Mouse (Mus musculus) adrenal gland, postnatal 4 days (tissue): ENCODE data around the gene Tlr4. TPM values are rescaled to one million over a fixed set of nuclear protein-coding genes. Genes with fewer than 3 reads are reported as not detected.

Experiments
- DNase-seq, 2 experiments: peaks; one replicate each; pipeline ENCODE4 v3.0.0; 2021 to 2022; ENCODE audit warnings: low spot score in 2 of 2, mixed read lengths in 2 of 2
- long read RNA-seq, 2 experiments: library from polyadenylated mRNA; stranded (forward); transcript quantifications; one replicate each; pipeline ENCODE4 v2.0.0; 2021
- total RNA-seq, 2 experiments: library from RNA; stranded (reverse); gene quantifications; 2 replicates each; pipeline ENCODE4 v1.2.3; 2021

Gene Tlr4
- total RNA-seq, result 1 to 10 TPM; 5.1 to 6.3 TPM
- long read RNA-seq, experiment 1, full-length matches to known transcripts, result 1 of 2 reads
- long read RNA-seq, experiment 1, partial matches to known transcripts, result 0 of 2 reads
- long read RNA-seq, experiment 1, other reads (novel, unspliced or antisense), result 1 of 2 reads
- long read RNA-seq, experiment 2, full-length matches to known transcripts, result 1 of 1 reads
- long read RNA-seq, experiment 2, partial matches to known transcripts, result 0 of 1 reads
- long read RNA-seq, experiment 2, other reads (novel, unspliced or antisense), result 0 of 1 reads

DNA sequence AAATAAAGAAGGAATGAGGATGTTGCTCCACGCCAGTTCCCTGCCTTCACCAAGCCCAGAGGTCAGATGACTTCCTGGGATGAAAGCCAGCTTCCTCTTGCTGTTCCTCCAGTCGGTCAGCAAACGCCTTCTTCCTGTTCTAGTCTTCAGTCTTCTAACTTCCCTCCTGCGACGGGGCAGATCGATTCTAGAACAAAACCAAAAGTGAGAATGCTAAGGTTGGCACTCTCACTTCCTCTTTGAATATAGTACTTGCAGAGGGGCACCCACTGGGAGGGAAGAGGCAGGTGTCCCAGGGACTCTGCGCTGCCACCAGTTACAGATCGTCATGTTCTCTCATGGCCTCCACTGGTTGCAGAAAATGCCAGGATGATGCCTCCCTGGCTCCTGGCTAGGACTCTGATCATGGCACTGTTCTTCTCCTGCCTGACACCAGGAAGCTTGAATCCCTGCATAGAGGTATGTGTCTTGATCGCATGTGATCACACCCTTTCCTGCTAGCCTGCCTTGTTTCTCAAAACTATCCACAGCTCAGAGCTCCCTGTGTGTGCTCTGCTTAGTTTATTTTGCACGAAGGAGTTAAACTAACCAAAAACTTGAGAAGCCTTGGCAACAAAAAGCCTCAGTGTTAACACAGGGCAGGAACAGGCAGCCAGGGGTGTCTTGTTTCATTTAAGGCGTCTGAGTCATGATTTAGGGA lies at the start of gene Tlr4:
TSS of gene Tlr4 (plus strand) at position 122 of the 700 bp plus-strand sequence.
- DNase-seq, result peak in 1 of 2 experiments; percentile 11

DNA sequence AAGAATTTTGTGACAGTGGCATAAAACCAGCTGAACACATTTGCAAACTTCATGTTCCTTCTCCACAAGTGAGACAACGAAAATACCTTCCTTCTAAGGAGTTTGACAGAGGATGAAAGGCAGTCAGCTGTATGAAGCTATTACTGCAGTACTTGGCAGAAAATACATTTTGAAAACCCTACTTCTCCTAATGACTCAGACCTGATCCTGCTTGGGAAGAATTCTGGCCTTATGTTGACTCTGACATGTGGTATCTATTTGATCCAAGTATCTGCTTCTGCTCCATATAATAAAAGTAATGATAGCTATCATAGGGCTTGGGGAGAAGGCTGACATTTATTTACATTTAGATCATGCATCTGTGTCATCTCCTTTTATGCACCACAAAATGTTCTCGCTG lies 33.1 kb upstream of the Tlr4 start:
- no peak for DNase-seq

DNA sequence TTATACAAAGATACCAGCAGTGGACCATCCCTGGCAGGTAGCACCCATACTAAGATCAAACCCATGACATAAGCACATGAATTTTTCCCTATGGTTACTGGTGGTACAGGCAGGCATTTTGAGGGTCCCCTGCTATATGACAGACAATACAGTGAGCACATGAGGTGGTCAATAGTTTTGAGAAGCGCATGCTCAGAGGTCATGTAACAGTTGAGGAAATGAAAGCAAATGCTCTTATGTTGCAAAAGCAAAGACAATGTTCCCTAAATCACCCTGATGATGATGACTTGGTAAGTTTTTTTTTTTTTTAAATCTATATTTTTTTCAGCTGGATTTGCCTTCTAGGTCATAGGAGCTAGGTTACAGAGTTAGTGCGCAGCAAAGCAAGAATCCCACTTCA lies 30.7 kb upstream of the Tlr4 start:
- DNase-seq, result no peak

DNA sequence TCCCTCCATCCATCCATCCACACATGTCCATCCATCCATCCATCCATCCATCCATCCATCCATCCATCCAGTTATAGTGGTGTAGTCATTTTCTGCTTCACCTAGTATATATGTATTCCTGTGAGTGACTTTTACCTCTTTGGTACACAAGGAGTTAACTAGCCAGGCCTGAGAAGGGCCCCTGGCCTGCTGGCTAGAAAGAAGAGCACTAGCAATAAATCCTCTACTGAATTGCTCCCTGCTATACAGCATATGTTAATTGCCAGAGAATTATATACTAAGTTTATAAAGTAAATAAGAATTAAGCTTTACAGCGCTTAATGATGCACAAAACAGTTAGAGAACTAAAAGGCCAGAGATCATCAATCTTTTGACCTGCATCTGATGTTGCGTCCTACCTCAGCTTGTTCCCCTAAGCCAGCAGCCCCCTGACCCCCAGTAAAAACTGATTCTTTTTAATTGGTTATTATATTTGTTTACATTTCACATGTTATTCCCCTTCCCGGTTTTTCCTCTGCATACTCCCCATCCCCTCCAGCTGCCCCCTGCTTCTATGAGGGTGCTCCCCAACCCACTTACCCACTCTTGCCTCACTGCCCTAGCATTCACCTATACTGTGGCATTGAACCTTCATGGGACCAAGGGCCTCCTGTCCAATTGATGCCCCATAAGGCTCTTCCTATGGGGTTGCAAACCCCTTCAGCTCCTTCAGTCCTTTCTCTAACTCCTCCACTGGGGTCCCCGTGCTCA lies 22.7 kb upstream of the Tlr4 start:
- DNase-seq, result no peak

DNA sequence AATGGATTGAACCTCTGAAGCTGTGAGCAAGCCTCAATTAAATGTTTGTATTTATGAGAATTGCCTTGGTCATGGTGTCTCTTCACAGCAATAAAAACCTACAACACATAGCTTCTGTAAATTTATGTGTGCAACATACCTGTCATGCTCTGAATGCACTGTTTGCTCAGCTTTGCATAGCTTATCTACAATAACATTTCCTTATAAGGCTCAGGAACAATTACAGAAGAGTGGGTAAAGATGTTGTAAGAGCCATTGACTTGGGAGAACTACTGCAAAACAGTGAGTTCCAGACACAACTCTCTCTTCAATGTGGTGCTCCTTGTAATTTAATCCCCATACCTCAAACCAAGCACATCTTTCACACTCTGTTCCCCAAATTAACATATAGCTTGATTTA lies 21.6 kb upstream of the Tlr4 start:
- no peak for DNase-seq

DNA sequence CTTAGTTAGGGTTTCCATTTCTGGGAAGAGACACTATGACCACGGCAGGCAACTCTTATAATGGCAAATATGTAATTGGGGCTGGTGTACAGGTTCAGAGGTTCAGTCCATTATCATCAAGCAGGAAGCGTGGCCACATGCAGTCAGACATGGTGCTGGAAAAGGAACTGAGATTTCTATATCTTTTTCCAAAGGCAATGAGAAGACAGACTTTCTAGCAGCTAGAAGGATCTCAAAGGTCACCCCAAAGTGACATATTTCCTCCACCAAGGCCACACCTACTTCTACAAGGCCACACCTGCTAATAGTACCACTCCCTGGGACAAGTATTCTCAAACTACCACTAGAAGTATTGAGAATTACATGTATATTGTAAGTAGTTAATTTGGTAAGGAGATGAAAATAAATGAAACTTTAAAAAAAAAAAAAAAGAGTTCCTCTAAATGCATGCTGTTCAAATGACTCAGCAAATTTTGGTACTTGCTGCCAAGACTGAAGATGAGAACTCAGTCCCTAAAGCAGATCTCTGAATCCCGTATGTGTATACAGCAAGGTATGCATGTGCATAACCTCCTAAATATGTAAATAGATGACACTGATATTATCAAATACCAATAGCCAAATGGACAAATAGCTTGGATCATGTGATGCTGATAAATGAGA lies 10.9 kb upstream of the Tlr4 start:
- no peak for DNase-seq

DNA sequence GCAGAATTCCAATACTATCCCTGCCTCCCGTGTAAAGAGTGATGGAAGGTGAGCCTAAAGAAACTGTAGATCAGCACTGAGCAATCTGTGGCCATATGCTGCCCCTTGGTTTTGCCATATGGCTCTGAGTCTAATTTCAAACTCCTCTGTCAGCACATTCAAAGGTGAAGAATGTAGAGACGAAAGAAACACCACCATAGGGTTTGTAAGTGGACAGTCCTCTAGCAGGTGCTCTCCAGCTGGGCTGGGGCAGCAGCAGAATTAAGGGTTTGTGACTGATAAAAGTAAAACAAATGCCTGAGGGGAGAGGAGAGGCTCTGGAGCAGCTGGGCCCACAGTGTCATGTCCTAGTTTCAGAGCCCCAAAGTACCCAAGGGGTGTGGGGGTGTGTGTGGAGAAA lies 6.2 kb upstream of the Tlr4 start:
- no peak for DNase-seq

DNA sequence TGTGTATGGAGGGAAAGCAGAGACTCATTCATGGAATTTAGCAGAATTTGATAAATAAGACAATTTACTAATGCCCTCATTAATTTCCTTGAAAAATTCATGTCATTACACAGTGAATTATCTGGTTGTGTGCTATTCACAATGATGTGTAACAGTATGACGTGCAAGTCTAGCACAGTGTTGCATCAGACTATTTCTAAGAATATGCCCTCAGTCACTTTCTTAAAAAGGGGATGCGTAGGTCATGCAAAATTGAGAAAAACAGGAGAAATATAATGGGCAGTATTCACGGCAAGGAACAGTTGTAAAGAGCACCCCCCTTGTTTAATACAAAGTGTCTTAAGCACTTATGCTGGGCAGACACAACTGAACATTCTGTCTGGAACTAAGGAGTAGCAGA lies 5.6 kb upstream of the Tlr4 start:
- no peak for DNase-seq

DNA sequence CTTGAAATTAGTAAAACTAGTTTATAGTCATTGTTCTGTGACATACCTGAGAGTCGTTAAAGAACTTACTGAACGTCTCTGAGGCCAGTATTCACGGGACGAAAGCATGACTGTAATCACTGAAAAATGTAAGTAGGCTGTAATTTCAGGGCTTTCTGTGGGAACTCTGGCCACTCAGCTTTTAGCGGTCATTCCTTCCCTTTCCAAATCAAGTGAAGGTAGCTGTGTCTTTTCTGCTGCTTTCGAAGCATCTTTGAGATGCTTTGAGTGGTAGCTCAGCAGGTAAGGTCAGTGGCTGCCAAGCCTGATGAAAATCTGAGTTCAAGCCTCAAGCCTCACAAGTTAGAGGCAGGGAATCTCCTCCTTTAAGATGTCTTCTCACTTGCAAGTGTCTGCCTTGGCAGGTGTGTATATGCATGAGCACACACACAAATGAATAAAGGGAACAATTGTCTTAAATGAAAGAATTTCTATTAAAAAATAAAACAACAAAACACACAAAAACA lies 832 bp downstream of the Tlr4 start:
- DNase-seq, result no peak

DNA sequence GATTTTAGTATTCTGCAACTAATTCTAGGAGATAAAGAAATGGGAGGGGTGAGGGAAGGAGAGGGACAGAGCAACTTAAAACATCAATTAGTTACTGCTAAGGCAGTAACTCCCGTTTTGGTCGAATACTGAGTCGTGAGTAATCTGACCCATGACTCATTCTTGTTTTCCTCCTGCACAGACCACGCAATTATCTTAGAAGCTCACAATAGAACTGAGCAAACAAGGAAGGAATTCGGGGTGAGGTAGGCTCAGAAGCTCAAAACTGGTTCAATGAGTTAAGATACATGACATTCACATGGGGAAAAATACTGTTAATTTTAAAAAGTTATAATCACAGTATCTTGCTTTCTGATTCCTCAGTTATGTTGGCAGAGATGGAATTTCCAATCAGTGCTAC lies 1.3 kb downstream of the Tlr4 start:
- no peak for DNase-seq

DNA sequence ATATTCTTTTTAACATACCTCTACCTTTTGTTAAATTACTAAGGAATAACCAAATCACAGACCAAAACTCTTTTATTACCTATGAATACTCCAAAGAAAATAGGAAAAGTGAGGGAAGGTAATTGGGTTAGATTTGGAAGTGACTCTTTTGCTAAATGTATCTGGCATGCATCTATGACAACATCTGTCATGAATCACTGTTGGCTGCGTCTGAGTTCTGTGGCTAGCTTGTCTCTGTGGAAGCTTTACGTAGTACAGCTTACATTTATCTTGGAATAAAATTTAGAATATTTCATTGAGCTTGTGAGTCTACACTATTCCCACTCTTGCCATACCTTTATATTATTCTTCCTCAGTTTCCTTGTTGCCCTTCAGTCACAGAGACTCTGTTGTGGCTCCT lies 10.7 kb downstream of the Tlr4 start:
- no peak for DNase-seq

DNA sequence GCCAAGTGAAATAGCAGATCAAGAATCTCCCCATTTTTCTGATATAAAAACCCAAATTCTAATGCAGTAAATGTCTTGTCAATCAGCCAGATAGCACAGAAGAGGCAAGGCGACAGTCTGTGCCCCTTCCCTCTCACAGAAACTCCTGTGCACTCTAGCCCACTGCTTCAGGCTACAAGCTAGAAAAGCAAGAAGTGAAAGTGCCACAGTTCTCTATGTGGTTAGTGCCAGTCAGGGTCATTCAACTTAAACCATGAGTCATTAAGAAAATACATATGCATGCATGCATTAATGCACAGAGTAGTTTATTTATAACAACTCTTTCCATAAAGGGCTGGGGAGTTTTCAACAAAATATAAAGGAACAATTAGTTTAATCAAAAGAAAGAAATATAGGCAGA lies 15.9 kb downstream of the Tlr4 start:
- no peak for DNase-seq

DNA sequence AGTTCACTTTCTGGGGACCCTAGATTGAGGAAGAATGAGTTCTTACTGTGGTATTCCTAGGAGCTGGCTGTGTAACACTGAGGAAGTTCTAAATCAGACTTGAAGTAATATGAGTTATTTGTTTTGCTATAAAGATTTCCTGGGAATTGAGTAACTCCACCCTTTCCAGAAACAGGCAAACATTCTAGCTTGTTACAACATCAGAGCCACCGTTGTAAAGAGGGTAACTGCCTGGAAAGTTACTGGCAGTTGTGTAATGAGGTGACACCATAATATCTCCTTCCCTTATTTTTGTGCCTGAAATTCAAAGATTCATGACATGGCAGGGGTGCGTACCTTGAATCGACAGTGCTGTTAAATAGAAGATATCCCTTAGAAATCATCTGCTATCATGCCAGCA lies 24.6 kb downstream of the Tlr4 start:
- DNase-seq, result no peak

DNA sequence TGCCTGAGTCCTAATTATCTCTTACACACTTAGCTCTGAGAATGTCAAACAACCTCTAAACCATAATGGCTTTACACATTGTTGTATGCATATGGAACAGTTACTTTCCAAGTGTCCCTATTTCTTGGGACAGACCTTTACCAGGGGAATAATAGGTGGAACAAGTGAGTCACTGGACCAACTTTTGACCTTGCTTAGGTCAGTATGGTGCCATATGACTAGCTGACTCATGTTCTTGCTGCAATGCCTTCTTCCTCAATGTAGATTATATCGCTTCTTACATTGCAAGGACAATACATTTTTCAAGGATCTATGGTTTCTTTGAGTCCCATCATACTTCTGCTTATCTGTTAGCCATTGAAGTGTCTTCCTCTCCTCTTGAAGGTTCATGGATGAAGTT lies 29.6 kb downstream of the Tlr4 start:
- no peak for DNase-seq

DNA sequence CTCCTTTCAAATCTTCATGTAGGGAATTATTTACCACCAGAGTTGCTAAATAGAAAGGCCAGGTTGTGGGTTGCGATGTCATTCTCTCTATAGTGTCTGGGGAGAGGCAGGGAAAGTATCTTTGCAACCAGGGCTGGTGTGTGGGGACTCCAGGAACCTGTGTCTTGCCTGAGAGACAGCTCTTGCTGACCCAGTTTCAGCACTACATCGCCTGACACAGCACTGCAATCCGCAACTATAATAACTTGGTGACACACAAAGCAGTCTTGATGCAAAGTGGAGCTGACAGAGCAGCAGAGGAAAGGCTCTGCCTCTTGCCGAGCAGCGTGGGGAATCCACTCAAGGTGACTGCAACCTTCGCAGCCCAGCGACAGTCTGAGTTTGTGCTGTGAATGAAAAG lies 42.5 kb downstream of the Tlr4 start:
- DNase-seq, result no peak

DNA sequence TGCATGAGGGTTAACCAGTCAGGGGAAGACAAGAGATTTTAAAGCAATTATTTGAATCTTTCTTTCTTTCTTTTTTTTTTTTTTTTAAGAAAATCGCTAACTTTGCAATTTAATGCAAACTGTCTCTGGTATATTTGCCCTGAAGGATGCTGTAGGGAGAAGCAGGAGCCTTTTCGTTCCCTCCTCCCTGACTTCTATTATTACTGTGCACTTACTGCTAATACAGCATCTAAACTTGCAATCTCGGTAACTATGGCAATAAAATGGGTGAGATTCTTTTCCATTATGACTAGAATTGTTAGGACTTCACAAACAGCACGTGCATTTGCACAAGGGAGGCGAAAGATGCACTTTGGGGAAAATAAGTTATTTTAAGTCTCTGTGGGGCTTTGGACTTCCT lies 44.6 kb downstream of the Tlr4 start:
- no peak for DNase-seq

DNA sequence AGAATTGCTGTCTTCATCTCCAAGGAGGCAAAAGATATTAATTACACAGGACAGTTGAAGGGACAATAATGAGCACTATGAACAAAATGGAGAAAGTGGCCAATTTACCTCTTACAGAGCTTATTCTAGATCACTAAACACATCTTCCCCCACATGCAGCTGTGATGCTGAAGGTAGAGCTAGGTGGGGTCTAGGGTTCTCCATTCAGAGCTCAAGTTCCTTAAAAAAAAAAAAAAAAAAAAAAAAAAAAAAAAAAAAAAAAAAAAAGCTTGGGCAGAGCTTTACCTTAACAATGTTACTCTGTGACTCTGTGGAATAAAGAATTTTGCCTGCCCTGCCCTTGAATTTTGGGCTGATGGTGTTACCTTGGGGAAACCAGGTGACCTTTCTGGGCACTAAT lies 46.0 kb downstream of the Tlr4 start:
- DNase-seq, result no peak

DNA sequence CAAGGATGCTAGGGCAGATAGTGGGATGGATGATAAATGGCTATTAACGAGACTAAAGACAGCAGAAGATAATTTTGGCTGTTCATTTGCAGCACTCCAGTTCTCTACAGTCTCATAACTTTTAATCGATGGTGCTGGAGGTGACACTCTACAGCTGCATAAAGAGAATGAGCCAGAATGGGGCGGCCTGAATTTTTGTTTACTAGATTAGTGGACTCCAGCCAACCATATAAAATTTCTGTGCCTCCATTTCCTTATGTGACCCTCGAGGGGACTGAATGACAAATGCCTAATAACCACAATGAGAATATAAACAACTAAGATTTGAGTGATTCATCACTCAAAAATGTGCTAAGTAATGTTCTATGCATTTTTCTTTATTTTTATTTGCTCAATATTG lies 48.4 kb downstream of the Tlr4 start:
- no peak for DNase-seq

DNA sequence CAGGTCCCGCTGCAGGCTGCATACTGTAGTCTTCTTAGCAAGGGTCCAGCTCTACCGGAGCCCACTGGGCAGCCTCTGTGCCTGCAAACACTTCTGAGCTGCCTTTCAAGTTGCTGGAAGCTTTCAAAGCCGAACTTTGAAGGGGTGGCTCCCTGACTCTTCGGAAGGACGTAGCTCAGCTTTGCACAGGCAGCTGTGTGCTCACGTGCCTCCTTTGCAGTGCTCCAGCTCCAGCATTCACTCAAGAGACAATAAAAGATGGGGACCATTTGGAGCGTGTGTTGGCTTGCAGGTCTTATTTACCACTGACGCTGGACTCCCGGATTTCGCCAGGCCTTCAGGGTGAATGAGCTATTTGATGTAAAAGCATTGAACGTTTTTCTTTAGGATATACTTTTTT lies 50.2 kb downstream of the Tlr4 start:
- no peak for DNase-seq

DNA sequence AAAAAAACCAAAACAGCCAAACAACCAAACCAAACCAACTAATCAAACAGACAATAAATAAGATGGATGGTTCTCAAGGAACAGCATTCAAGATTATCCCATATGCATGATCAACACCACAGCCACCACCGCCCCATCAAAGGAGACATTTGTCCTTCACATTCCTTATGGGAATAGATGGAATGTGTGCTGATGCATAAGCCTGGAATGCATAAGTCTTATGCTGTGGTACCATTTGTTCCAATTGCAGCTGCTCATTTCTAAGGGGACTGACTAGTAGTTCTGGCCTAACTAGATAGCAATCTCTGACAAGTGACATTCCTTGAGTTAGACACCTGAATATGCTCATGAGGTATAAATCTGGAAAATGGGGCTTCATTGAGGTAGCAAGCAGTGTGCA lies 54.1 kb downstream of the Tlr4 start:
- no peak for DNase-seq

DNA sequence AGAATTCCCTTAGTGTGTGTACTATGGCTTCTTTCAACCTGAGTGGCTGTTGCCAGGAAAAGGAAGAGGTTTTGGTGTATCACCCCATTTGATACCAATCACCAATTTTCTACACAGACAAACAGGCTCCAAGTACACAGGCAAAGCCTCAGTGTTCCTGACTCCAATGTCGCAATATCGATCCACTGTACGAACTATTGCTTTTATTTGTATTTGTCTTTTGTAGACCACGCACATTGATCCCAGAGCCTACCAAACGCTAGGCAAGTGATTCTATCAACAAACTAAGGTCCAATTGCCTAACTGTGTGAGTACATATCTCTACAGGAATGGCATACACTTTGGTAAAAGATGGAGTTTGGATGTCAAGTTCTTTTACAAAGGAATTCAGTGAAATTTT lies 55.9 kb downstream of the Tlr4 start:
- DNase-seq, result no peak

DNA sequence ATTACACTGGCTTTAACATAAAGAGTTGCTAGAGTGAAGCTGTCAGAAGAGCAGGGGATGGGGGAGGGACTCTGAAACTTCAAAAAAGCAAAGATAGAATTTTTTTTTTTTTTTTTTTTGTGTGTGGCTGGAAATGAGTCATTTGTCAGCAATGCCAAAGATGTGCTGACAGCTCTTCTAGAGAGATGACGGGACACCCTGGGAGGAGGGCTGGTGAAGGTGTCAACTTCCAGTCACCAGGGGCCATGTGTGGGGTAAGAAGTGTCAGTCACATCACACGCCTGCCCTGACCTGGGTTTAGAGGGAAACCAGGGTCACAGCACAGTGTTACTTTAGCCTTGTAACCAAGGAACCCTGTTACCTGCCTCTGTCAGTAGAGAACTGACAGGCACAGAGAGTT lies 67.2 kb downstream of the Tlr4 start:
- DNase-seq, result no peak
